Comparison of ENCODE assay signal across 8 mouse cellular contexts in genomic region chr17:83903467-83903866, GRCm38 (mm10). TPM values are rescaled to one million over a fixed set of nuclear protein-coding genes. Genes with fewer than 3 reads are reported as not detected.
DNase-seq lines count a peak whose midpoint lies in the region; ATAC-seq and TF ChIP-seq lines count a peak whose summit lies in the region.

No protein-coding gene starts in this region.

- ATAC-seq in erythroid progenitor cell, adult 5-6 weeks (replicated peaks; ENCODE audit: low FRiP score, poor library complexity, severe bottlenecking) = peak; percentile 65; the same call in 1 of the 2 replicates
- peak; percentile 76 for ATAC-seq in neutrophil, adult 5-6 weeks (ENCODE audit: extremely low read depth, insufficient number of reproducible peaks, low FRiP score, poor library complexity, severe bottlenecking)

- TF ChIP-seq CTCF in E14TG2a.4 (conservative IDR thresholded peaks at IDR 0.05; ENCODE audit: low read length) = peak; percentile 80

- peak; percentile 49 for DNase-seq in brain, embryonic 18.5 days (ENCODE audit: low read depth, low spot score)
- peak; percentile 85 for DNase-seq in heart, postnatal 10 days
- DNase-seq in large intestine, adult 2 months (ENCODE audit: low read depth, low spot score) = peak; percentile 80
- peak; percentile 72 for DNase-seq in lung, adult 18-20 months
- DNase-seq in thymus, postnatal 0 days (ENCODE audit: low spot score) = peak; percentile 77

- H3K9me3 ChIP-seq in E14TG2a.4 (ENCODE audit: low read length) = no peaks in the 10 kb centered on the region

- no peaks in the 10 kb centered on the region for H3K36me3 ChIP-seq in E14TG2a.4 (ENCODE audit: insufficient read depth, low read length)

- WGBS in large intestine, adult 2 months = 2% methylated on average over 7 of the region's 7 CpGs

- peaks cover 13% of the 10 kb centered on the region; the same call in 1 of the 2 replicates for H3K27me3 ChIP-seq in E14TG2a.4 (ENCODE audit: insufficient read depth, low read length)

- no peak overlapping the region for H3K4me3 ChIP-seq in E14TG2a.4 (replicated peaks; ENCODE audit: low read length)

- intact Hi-C loops in heart, postnatal 10 days (cut with DNase I) = loop anchor here (2.0 to 5.0 kb wide), 6 partner anchors 69 to 579 kb away; no protein-coding TSS in a partner anchor

- H3K4me1 ChIP-seq in E14TG2a.4 (replicated peaks; ENCODE audit: low read depth, low read length) = peaks cover 16% of the 10 kb centered on the region

RNA-seq across cellular contexts. Expression of gene Haao, which starts 55.7 kb away (rescaled TPM):
- total RNA-seq in erythroid progenitor cell, adult 5-6 weeks (2015; ENCODE audit: low replicate concordance) = 5.0 and 6.3 TPM in 2 replicates
- total RNA-seq in erythroid progenitor cell, adult 5-6 weeks (2017; ENCODE audit: low replicate concordance) = 2.7 and 3.0 TPM in 2 replicates
- total RNA-seq in heart, postnatal 10 days (2021) = not detected
- polyA plus RNA-seq in large intestine, adult 2 months (2012; rRNA removed) = 4.3 and 5.2 TPM in 2 replicates
- total RNA-seq in neutrophil, adult 5-6 weeks (2017) = 226 and 235 TPM in 2 replicates
- 5.6 and 5.9 TPM in 2 replicates for polyA plus RNA-seq in thymus, postnatal 0 days (2015; fragmentation: Nextera tagmentation; extraction: Ambion mirVana)

Comparison
In these comparisons a context has a peak if more than half of its experiments do, and no peak if none do; other contexts are left out.
1. RNA of gene Haao, which starts 55.7 kb away (total RNA-seq): 226 to 235 TPM in neutrophil, adult 5-6 weeks; 2.7 to 6.3 TPM in erythroid progenitor cell, adult 5-6 weeks and not detected in heart, postnatal 10 days; every median in the first group is over 10 times any median in the second.
2. Peak in every context shown above with its lines, with median percentiles within 50 percentile points of each other: DNase-seq.